Mouse (Mus musculus) ES-Bruce4 (cell line): ENCODE measurements around the gene Plxna4.

Experiments used
- CTCF ChIP-seq: IDR thresholded peaks from one replicate; pipeline ENCODE4 v1.8.1; 2011; ENCODE audit warnings: low read depth, low read length
- EP300 ChIP-seq: IDR thresholded peaks from 2 replicates; pipeline ENCODE4 v1.6.1; 2011; ENCODE audit warnings: low read depth, low read length; ENCODE audit not compliant: insufficient read depth

DNA sequence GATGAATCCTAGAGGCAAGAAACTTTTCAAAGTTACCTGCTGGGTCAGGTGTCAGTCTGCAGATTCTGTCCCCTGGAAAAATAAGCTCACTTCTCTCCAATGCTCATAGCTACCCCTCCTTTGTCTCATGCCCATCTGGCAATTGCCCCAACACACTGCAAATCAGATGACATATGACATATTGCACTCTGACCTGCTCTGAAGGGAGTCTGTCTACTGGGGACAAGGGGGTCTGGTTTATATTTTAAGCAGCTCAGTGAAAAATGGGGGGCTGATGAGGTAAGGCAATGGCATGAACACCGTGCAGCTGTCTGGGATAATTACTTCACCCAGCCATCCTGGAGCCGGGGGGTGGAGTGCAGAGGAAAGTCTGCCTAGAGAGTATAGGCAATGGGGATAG is 142.7 kb downstream of the Plxna4 start:
- TF ChIP-seq CTCF: no peak
- TF ChIP-seq EP300: no peak
